Mouse (Mus musculus): ENCODE measurements at regions not wholly inside any gene's neighbourhood (a gene's known extent, or its start where the extent isn't known, plus 50 kb on each side); places are given as distances from the start of the nearest gene placed in this dataset.

DNA sequence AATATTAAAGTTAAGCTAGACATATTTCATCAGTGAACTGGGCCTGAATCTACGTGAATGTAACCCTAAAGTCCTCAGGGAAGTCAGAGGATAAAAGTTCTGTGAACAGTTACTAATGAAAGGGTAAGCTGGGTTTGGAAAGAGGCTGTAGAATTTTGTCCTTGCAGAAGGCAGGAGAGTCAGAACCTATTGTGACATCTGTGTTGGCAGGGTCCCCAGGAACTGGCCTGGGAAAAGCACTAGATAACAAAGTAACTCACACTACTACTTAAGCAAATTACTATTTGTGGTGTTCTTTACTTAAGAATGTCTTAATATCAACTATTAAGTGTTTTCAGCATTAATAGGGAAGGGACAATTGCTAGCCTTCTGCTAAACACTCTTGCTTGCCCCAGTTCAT lies 320.5 kb downstream of the Fam198b start:
- WGBS: 50% methylated on average over 1 of the region's 1 CpGs
- Histone ChIP-seq H3K4me1 (0 out of 2 replicates have a peak, but pooled peaks cover 7% of the 10 kb centered on the region), H3K27me3 (no peaks in the 10 kb centered on the region), H3K9ac (no peak overlapping the region), H3K27ac (no peak overlapping the region), H3K9me3 (replicated peaks) (no peaks in the 10 kb centered on the region), H3K36me3 (ENCODE audit: poor library complexity, severe bottlenecking) (no peaks in the 10 kb centered on the region), H3K4me2 (no peak overlapping the region), H3K4me3 (no peak overlapping the region)
- ATAC-seq: no peak

DNA sequence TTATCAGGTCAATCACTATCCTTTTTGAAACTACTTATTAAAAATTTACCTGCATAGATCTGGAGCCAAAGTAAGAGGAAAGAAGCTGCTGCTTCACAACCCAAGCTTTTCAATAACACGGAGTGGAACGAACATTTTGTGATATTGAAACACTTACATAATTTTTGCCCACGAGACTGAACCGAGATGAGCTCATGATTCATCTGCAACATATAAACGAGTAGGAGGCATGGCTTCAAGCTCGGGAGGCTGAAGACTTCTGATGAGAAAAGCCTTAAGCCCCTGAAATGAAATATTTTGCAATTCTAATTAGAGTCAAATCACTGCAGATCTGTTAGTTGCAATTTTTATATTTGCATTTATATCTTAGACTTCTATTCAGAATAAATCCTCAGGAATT lies 321.0 kb downstream of the Fam198b start:
- Histone ChIP-seq H3K9ac (no peak overlapping the region), H3K4me1 (0 out of 2 replicates have a peak, but pooled peaks cover 7% of the 10 kb centered on the region), H3K4me3 (no peak overlapping the region), H3K9me3 (replicated peaks) (no peaks in the 10 kb centered on the region), H3K4me2 (no peak overlapping the region), H3K36me3 (ENCODE audit: poor library complexity, severe bottlenecking) (no peaks in the 10 kb centered on the region), H3K27ac (no peak overlapping the region), H3K27me3 (no peaks in the 10 kb centered on the region)
- WGBS: 51% methylated on average over 6 of the region's 6 CpGs
- no peak for ATAC-seq

DNA sequence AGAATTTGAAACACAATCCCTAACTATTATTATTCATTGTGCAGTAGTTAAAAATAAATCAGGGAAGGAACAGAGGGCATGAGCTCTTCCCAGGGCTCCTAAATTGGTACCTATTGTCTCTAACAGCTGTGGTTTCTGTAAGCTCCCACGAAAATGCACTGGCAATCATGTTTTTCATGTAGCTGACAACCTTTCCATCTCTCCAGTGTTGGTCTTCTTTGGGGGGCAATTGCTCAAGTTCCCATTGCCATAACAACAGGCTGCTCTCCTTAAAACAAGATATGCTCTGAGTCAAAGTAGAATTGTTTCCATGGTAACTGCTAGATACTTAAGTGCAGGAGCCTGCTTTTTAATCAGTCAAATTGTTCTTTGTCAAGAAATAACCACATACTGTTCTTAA lies 322.7 kb downstream of the Fam198b start:
- no peaks in the 10 kb centered on the region for H3K9me3 ChIP-seq (replicated peaks)
- H3K36me3 ChIP-seq (ENCODE audit: poor library complexity, severe bottlenecking): no peaks in the 10 kb centered on the region
- ATAC-seq: peak; percentile 76
- H3K27ac ChIP-seq: no peak overlapping the region
- no peaks in the 10 kb centered on the region for H3K27me3 ChIP-seq
- H3K4me2 ChIP-seq: no peak overlapping the region
- peaks cover 7% of the 10 kb centered on the region; the same call in 1 of the 2 replicates for H3K4me1 ChIP-seq
- H3K4me3 ChIP-seq: no peak overlapping the region
- WGBS: 2% methylated on average over 1 of the region's 1 CpGs
- no peak overlapping the region for H3K9ac ChIP-seq

DNA sequence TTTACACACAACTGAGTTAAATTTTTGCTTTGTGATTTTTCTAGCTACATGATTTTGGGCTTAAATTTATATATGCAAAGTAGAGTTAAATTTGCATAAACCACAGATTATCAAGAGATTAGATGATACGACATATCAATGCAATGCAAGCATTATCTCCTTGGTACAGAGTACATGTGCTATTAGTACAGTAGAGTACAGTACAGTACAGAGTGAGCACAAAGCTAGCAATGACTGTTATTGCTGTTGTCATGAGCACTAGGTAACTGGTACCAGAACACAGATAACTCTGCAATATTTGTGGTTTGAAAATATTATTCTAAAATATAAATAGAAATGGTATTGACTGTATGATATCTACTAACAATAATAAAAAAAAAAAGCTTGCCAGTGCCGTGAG lies 323.7 kb downstream of the Fam198b start:
- no peak for ATAC-seq
- Histone ChIP-seq H3K27me3 (no peaks in the 10 kb centered on the region), H3K4me1 (peaks cover 7% of the 10 kb centered on the region; the same call in 1 of the 2 replicates), H3K36me3 (ENCODE audit: poor library complexity, severe bottlenecking) (no peaks in the 10 kb centered on the region), H3K9me3 (replicated peaks) (no peaks in the 10 kb centered on the region), H3K4me2 (no peak overlapping the region), H3K27ac (no peak overlapping the region), H3K9ac (no peak overlapping the region), H3K4me3 (no peak overlapping the region)
- 87% methylated on average over 2 of the region's 2 CpGs for WGBS

DNA sequence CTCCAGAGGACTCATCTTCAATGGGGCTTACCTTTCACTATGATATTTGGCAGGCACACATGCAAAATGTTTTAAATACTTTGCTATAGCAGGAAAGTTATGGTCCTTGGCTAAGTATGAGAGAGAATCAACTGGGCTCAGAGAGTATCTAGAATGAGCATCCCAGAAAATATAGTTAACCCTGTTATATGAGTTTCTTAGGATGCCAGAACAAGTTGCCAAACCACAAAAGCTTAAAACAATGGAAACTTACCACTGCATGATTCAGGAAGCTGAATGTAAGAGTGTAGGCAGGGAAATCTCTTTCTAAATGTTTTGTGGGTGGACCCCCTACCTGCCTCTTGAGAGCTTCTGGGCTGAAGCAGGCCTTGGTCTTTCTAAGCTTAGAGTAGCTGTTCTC lies 325.3 kb downstream of the Fam198b start:
- no peak for ATAC-seq
- no peak overlapping the region for H3K4me2 ChIP-seq
- no peak overlapping the region for H3K9ac ChIP-seq
- H3K27me3 ChIP-seq: no peaks in the 10 kb centered on the region
- H3K4me1 ChIP-seq: peaks cover 7% of the 10 kb centered on the region; the same call in 1 of the 2 replicates
- no peak overlapping the region for H3K27ac ChIP-seq
- H3K4me3 ChIP-seq: no peak overlapping the region
- no peaks in the 10 kb centered on the region for H3K36me3 ChIP-seq (ENCODE audit: poor library complexity, severe bottlenecking)
- H3K9me3 ChIP-seq (replicated peaks): no peaks in the 10 kb centered on the region

DNA sequence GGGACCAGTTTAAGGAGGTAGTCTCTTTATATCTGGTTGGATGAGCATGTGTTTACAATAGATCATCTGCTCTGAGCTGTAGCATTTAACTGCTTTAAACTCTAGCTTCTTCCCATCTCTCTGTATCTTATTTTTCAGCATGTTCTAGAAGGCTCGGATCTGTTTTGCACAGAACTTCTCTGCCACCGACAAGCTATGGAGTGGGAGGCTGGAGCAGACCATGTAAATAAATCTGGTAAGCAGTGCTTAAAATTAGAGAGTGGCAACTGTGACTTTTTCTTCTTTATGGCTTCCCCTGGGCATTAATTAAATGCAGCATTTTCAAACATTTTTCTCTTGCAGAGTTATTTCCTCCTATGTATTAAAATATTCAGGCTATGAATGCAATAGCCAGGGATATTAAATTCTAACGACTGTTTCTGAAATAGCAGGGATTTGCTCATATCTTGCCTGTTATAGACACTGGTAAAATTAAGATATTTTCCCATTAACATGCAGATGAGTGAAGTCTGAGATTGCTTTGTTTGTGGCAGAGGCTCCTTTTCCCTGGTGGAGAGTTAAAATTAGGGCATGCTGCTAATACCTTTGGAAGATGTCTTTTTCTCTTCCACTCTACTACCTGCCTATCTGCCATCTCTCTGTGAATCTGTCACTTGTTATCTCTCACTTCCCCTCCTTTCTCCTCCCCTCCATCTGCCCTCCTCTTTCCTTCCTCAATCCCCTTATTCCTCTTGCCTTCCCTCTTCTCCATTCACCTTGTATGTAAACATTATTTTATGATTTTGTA lies 327.2 kb downstream of the Fam198b start:
- no peak for ATAC-seq
- Histone ChIP-seq H3K4me2 (no peak overlapping the region), H3K27me3 (no peaks in the 10 kb centered on the region), H3K4me1 (no peaks in the 10 kb centered on the region; the same call in 1 of the 2 replicates), H3K36me3 (ENCODE audit: poor library complexity, severe bottlenecking) (no peaks in the 10 kb centered on the region), H3K9me3 (replicated peaks) (no peaks in the 10 kb centered on the region), H3K4me3 (no peak overlapping the region), H3K27ac (no peak overlapping the region), H3K9ac (no peak overlapping the region)
- WGBS: 72% methylated on average over 3 of the region's 3 CpGs

DNA sequence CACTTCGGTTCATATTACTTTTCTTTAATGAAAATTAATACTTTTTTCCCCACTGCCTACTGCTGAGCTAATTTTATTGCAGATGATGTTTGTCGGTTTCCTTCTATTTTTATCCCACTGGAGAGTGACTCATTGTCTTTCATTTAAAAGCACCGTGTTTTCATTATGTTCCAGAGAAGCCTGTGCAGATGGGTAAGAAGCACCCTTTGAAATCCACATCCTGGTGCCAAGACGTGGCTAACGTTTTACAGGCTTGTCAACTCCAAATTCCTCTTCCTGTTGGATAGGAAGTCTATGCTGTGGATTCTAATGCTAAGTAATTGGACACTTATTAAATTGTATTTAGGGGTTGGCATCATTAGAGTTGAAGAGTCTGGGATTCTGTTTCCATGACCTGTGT lies 364.3 kb downstream of the Fam198b start:
- peak; percentile 45; the same call in 1 of the 2 replicates for ATAC-seq

DNA sequence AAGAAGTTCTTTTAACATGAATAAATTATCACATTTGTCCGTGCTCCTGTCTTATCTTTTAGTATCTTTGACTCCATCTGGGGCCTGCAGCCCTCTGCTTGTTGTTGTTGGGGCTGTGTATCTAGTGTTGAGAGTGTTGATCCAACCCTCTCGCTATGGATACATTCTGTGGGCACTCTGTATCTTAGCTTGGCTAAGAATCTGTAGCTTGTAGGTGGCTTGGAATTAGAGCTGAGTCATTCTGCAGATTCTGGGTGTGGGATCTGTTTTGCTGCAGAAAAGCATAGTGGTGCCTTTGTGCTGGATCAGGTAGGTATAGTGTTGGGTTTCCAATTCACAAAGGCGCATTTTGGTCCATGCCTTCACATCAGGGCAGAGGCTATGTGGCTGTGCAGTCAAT lies 365.6 kb downstream of the Fam198b start:
- ATAC-seq: no peak
- Histone ChIP-seq H3K4me1 (no peaks in the 10 kb centered on the region), H3K27ac (no peak overlapping the region), H3K4me2 (no peak overlapping the region), H3K36me3 (ENCODE audit: poor library complexity, severe bottlenecking) (no peaks in the 10 kb centered on the region), H3K9me3 (replicated peaks) (no peaks in the 10 kb centered on the region), H3K9ac (no peak overlapping the region), H3K27me3 (no peaks in the 10 kb centered on the region), H3K4me3 (no peak overlapping the region)
- WGBS: 71% methylated on average over 3 of the region's 3 CpGs

More for the DNA sequence above, 364.3 kb downstream of the Fam198b start:
- no peaks in the 10 kb centered on the region for H3K27me3 ChIP-seq
- no peaks in the 10 kb centered on the region for H3K9me3 ChIP-seq (replicated peaks)
- no peak overlapping the region for H3K4me2 ChIP-seq
- 41% methylated on average over 5 of the region's 5 CpGs for WGBS
- no peak overlapping the region for H3K9ac ChIP-seq
- no peaks in the 10 kb centered on the region for H3K4me1 ChIP-seq
- H3K27ac ChIP-seq: no peak overlapping the region
- H3K36me3 ChIP-seq (ENCODE audit: poor library complexity, severe bottlenecking): no peaks in the 10 kb centered on the region
- no peak overlapping the region for H3K4me3 ChIP-seq

DNA sequence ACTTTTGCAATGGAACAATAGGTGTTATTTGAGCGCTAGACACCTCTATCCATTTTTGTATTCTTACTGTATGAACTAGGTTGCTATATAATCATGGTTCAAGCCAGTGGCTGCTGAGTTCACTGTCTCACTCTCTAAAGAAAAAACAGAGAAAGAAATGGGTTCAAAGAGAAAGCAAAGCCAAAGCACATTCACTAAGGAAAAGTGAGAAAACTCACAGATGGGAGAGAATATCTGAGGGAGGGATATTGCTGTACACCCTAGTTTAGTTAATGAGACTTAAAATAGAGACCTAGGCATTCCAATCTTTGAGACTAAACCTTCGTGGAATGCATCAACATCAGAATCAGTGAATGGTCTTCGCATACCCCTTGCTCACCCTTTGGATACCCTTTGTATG lies 371.0 kb downstream of the Fam198b start:
- ATAC-seq: no peak
- Histone ChIP-seq H3K9me3 (replicated peaks) (no peaks in the 10 kb centered on the region), H3K27ac (no peak overlapping the region), H3K4me2 (no peak overlapping the region), H3K36me3 (ENCODE audit: poor library complexity, severe bottlenecking) (no peaks in the 10 kb centered on the region), H3K4me3 (no peak overlapping the region), H3K9ac (no peak overlapping the region), H3K4me1 (no peaks in the 10 kb centered on the region), H3K27me3 (no peaks in the 10 kb centered on the region)
- 92% methylated on average over 3 of the region's 3 CpGs for WGBS

DNA sequence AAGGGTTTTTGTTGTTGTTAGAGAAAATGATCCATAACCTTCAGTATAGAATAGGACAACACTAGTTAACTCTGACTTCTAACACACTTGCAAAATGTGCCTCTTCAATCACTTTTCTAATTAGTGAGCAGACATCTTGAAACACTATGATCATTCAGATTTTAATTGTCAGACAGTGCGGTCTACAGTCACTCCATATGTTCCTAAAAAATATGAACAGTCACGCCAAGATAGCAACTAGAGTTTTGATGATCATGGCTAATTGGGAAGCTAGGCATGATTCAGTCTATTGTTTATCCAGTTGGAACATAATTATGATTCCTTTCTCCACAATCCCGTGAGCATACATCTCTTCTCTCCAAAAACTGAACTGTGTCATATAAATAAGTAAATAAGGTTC lies 372.1 kb downstream of the Fam198b start:
- Histone ChIP-seq H3K4me3 (no peak overlapping the region), H3K9ac (no peak overlapping the region), H3K27me3 (no peaks in the 10 kb centered on the region), H3K4me2 (no peak overlapping the region), H3K27ac (no peak overlapping the region), H3K9me3 (replicated peaks) (no peaks in the 10 kb centered on the region), H3K4me1 (no peaks in the 10 kb centered on the region), H3K36me3 (ENCODE audit: poor library complexity, severe bottlenecking) (no peaks in the 10 kb centered on the region)
- WGBS: 76% methylated on average over 3 of the region's 3 CpGs
- ATAC-seq: peak; percentile 85

DNA sequence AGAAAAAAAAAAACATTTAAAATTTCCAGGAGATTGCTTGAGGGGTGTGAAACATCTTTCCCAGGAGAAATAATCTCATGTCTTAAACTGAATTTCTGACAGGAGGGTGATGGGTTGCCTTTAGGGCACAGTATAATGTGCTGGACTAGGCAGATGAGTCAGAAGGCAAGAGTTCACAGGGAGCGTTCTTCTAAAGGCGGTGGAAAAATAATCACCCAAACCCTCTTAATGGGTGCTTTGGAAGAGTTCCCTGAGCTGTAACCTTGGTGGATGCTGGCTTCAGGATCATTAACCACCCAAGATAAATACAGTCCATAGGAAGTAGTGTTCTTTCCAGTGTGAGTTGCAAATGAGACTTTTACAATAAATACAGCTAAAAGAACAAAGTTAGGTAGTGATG lies 378.8 kb downstream of the Fam198b start:
- Histone ChIP-seq H3K4me3 (no peak overlapping the region), H3K36me3 (ENCODE audit: poor library complexity, severe bottlenecking) (no peaks in the 10 kb centered on the region), H3K27me3 (no peaks in the 10 kb centered on the region), H3K9me3 (replicated peaks) (no peaks in the 10 kb centered on the region), H3K27ac (no peak overlapping the region), H3K4me1 (no peaks in the 10 kb centered on the region), H3K4me2 (no peak overlapping the region), H3K9ac (no peak overlapping the region)
- WGBS: 84% methylated on average over 2 of the region's 2 CpGs
- no peak for ATAC-seq

DNA sequence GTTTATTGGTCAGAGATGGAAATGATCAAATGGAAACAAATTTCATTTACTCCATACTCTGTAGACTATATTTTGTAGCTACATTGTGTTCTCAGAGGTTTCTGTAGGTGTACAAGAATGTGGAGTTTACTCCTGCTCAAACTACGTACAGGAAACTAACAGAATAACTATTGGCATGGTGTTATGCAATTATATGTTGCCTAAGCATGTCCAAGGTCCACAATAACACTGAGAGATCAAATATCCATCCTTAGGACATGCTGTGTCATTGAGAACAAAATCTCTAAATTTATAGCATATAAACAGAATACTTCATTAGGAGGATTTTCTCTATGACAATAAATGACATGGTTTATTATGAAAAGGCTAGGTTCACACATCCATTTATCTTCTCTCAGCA lies 400.3 kb downstream of the Fam198b start:
- H3K9me3 ChIP-seq (replicated peaks): no peaks in the 10 kb centered on the region
- H3K9ac ChIP-seq: no peak overlapping the region
- WGBS: 80% methylated on average over 1 of the region's 1 CpGs
- no peak overlapping the region for H3K27ac ChIP-seq
- ATAC-seq: no peak
- no peaks in the 10 kb centered on the region for H3K36me3 ChIP-seq (ENCODE audit: poor library complexity, severe bottlenecking)
- H3K4me3 ChIP-seq: no peak overlapping the region
- H3K4me2 ChIP-seq: no peak overlapping the region
- no peaks in the 10 kb centered on the region for H3K27me3 ChIP-seq
- H3K4me1 ChIP-seq: no peaks in the 10 kb centered on the region

DNA sequence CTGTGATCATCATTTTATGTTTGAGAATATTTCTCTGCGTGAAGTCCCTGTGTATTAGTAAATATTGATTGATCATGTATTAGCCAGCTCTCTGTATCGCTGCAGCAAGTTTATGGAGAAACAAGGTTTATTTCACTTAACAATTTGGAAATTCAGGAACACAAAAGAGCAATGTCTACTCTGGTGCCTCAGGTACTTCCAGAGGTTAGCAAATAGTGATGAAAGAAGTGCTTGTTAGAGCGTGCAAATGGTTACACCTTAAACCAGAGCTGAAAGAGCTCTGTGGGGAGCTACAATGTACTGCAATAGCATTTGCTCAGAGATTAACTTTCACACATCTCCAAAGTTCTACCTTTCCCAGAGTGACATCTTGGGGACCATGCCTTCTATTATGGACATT lies 400.9 kb downstream of the Fam198b start:
- H3K36me3 ChIP-seq (ENCODE audit: poor library complexity, severe bottlenecking): no peaks in the 10 kb centered on the region
- no peaks in the 10 kb centered on the region for H3K9me3 ChIP-seq (replicated peaks)
- H3K27me3 ChIP-seq: no peaks in the 10 kb centered on the region
- H3K4me2 ChIP-seq: no peak overlapping the region
- no peak overlapping the region for H3K9ac ChIP-seq
- H3K4me1 ChIP-seq: no peaks in the 10 kb centered on the region
- no peak overlapping the region for H3K4me3 ChIP-seq
- no peak overlapping the region for H3K27ac ChIP-seq
- no peak for ATAC-seq
- 85% methylated on average over 3 of the region's 3 CpGs for WGBS
